Mouse (Mus musculus) 416B (cell line): ENCODE data around the gene Bpgm.

ENCODE experiments used
- DNase-seq: peaks from one replicate; pipeline ENCODE4 v3.0.0; 2011; ENCODE audit warnings: low read depth

Gene Bpgm

GRCm38 (mm10) chr6:34475974-34476794 is at the start of gene Bpgm:
TSS of gene Bpgm (plus strand) at chr6:34476207.
- DNase-seq: peak; percentile 99

GRCm38 (mm10) chr6:34439006-34439405 is 37.0 kb upstream of the Bpgm start:
- no peak for DNase-seq

- DNase-seq: no peak
Measured at GRCm38 (mm10) chr6:34441556-34442257, 34.3 kb upstream of the Bpgm start.

- DNase-seq: no peak
Measured at GRCm38 (mm10) chr6:34443791-34444190, 32.2 kb upstream of the Bpgm start.

- DNase-seq: peak; percentile 85
Measured at GRCm38 (mm10) chr6:34447961-34448360, 28.0 kb upstream of the Bpgm start.

GRCm38 (mm10) chr6:34448696-34449095 is 27.3 kb upstream of the Bpgm start:
- no peak for DNase-seq

- no peak for DNase-seq
Measured at GRCm38 (mm10) chr6:34452963-34453770, 22.8 kb upstream of the Bpgm start.

- DNase-seq: no peak
Measured at GRCm38 (mm10) chr6:34459456-34459855, 16.6 kb upstream of the Bpgm start.

- DNase-seq: no peak
Measured at GRCm38 (mm10) chr6:34460651-34461050, 15.4 kb upstream of the Bpgm start.

GRCm38 (mm10) chr6:34463582-34463981 is 12.4 kb upstream of the Bpgm start:
- DNase-seq: no peak

GRCm38 (mm10) chr6:34471434-34472110 is 4.4 kb upstream of the Bpgm start:
- DNase-seq: peak; percentile 66

- DNase-seq: no peak
Measured at GRCm38 (mm10) chr6:34473346-34473745, 2.7 kb upstream of the Bpgm start.

GRCm38 (mm10) chr6:34474031-34474430 is 2.0 kb upstream of the Bpgm start:
- peak; percentile 66 for DNase-seq

GRCm38 (mm10) chr6:34475391-34475790 is 616 bp upstream of the Bpgm start:
- no peak for DNase-seq

- no peak for DNase-seq
Measured at GRCm38 (mm10) chr6:34478036-34478435, 2.0 kb downstream of the Bpgm start.

GRCm38 (mm10) chr6:34478677-34479360 is 2.8 kb downstream of the Bpgm start:
- peak; percentile 15 for DNase-seq

- DNase-seq: no peak
Measured at GRCm38 (mm10) chr6:34479531-34479930, 3.5 kb downstream of the Bpgm start.

GRCm38 (mm10) chr6:34480749-34481148 is 4.7 kb downstream of the Bpgm start:
- peak; percentile 69 for DNase-seq

- peak; percentile 31 for DNase-seq
Measured at GRCm38 (mm10) chr6:34481349-34481748, 5.3 kb downstream of the Bpgm start.

GRCm38 (mm10) chr6:34482842-34483241 is 6.8 kb downstream of the Bpgm start:
- DNase-seq: peak; percentile 31

- no peak for DNase-seq
Measured at GRCm38 (mm10) chr6:34483390-34483789, 7.4 kb downstream of the Bpgm start.
